Mouse (Mus musculus): ENCODE measurements at regions not wholly inside any gene's neighbourhood (a gene's known extent, or its start where the extent isn't known, plus 50 kb on each side); places are given as distances from the start of the nearest gene placed in this dataset.

DNA sequence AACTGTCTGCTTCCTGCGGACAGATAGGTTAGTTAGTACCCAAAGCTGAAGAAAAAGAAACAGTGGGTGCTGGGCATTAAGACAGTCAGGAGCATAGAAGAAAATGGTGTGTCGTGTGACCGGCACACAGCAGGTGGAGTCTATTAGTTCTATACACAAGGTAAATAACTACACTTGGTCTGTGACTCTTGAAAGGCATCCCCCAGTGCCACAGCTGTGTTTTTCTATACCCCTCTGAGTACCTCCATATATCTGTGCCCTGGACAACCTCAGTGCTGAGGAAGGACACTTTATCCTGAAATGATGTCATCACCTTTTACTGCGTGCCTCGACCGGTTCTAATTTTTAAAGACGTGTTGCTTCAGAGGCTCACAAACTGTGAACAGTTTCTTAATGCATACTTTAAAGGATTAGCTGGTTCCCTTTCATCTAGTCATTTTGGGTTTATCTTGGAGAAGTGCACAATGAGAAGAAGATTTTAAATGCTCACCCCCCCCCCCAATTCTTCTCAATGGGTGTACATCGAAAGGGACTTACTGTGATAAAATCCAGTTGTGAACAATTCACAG, 666.1 kb downstream of the Pkhd1 start:
- no peak for DNase-seq (ENCODE audit: low read depth, low spot score)

DNA sequence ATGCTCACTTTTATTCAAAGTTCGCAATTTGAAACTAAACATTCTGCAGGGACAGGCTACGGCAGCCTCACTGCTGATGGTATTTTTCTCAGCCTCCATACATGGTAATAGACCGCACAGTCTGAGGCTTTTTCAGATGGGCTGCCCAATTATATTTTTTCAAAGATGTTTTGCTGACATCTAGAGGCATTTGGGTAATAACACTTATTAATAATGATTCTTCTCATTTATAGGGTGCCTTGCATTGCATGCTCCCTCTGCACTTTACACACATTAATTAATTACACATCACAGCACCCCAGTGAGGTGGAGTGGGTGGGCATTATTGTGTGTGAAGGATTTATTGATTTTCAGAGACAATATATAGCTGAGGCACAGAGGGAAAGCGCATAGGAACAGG, 644.5 kb downstream of the Pkhd1 start:
- DNase-seq (ENCODE audit: low read depth, low spot score) = no peak

DNA sequence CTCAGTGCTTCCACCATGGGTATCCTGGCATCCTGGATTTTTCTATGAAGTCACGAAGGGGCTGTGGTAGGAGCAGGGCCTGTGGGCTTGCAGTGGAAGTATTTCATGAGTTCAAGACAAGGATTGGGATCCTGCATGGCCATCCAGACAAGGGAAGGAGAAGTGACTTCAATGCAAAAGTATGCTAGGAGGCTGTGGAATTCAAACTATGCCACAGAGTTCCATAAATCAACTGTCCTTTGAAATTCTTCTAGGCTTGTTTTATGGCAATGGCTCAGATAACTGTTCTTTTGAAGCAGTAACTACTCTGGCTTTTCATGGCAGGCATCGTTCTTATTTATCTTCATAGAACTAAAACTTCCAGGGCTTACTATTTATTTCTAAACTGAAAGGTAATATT, 643.9 kb downstream of the Pkhd1 start:
- DNase-seq (ENCODE audit: low read depth, low spot score) = peak; percentile 36

DNA sequence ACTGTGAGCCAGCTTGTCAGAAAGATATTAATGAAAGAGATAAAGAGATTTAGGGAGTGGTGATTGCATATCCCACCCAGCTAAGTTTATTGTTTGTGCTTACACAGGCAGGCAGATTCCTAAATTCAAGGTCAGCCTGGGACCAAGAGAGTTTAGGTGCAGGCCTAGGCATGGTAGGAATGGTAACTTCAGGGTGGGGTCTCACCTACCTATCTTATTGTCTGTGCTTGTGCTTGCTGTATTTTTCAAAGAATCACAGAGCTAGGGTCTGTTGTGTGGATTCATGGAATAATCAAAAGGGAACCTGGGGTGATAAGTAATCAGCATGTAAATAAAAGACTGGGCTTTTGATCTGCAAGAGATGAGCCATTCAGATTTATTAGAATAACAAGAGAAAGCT, 642.4 kb downstream of the Pkhd1 start:
- DNase-seq (ENCODE audit: low read depth, low spot score) = peak; percentile 68

DNA sequence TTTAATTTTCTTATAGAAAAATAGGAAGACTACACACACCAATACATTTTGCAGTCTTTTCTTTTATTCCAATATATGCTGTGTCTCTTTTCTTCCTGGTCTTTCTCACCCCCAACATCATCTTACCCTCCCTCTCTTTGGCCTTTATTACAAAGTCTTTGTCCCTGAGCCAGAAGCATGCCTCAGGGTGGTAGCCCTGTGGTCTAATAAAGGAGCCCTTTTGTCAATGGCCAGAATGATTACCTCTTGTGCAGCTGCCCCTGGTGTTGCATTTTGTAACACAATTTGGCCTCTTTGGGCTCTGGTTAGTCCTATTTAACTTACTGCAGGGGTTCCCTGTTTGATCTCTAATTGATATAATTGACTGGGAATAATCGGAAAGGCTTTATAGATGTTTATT, 636.7 kb downstream of the Pkhd1 start:
- no peak for DNase-seq (ENCODE audit: low read depth, low spot score)

DNA sequence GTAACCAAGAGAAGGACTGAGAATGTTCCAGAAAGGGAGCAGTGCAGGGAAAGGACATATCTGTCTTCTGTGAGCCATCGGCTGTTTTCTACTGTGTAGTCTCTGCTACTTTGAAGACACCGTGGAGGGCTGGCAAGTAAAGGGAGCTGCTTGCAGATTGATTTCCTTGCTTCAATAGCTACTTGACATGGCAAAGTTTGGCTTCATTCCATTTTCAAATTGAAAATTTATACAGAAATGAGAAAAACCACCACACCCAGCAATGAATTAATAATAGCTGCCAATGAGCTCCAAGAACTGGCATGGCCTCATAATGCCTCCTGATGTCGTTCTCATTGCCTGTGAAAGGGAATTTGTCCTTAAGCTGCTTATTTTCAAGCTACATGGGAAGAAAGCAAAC, 635.1 kb downstream of the Pkhd1 start:
- DNase-seq (ENCODE audit: low read depth, low spot score) = no peak

DNA sequence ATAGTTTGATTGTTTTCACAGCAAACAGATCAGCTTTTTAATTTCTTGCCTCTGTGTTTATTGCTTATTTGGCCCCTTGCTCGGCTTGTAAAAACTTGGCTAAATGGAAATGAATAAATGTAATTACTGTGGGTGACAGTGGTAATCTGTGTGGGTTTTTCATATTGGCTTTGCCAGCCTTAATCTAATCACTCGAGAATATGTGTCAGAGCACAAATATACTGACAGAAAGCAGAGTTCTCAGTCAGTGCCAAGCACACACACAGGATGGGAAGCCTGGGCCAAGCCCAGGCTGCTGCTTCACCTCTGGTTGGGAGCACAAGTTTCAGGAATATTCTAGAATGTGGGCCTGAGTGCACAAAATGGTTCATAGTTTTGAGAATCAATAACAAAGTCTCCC, 634.4 kb downstream of the Pkhd1 start:
- DNase-seq (ENCODE audit: low read depth, low spot score) = no peak

DNA sequence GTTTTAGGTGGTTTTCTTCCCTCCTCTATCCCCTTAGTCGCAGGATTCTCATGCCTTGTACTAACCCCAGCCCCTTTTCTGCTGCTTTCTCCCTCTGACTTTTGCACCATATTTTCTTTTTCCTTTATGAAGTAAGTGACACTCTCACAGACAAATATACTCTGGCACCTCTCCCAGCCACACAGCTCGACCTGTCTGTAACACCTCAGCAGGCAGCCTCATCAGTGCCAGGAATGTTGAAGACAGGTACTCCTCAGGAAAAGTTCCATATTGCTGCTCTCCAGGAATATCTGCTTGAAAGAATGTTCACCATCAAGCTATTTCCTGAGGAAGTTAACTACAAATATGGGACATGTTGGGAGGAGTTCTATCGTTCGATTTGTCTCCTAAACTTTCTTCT, 627.9 kb downstream of the Pkhd1 start:
- no peak for DNase-seq (ENCODE audit: low read depth, low spot score)
